Mouse (Mus musculus) ES-E14 (cell line): ENCODE measurements around the gene Add2.

Source experiments
- CHD2 ChIP-seq: IDR thresholded peaks from 2 replicates; pipeline ENCODE4 v1.6.1; 2014; ENCODE audit warnings: mild to moderate bottlenecking, low read depth, low read length, inconsistent platforms
- MAFK ChIP-seq: IDR thresholded peaks from 2 replicates; pipeline ENCODE4 v1.6.1; 2014; ENCODE audit warnings: mild to moderate bottlenecking, low read depth, low read length, inconsistent platforms; ENCODE audit not compliant: insufficient read depth
- ZC3H11A ChIP-seq: IDR thresholded peaks from 2 replicates; pipeline ENCODE4 v1.6.1; 2012; ENCODE audit warnings: low read depth, mild to moderate bottlenecking, inconsistent platforms, low read length, borderline replicate concordance
- ZNF384 ChIP-seq: IDR thresholded peaks from 2 replicates; pipeline ENCODE4 v1.6.1; 2012; ENCODE audit warnings: low read depth, low read length, inconsistent platforms

GRCm38 (mm10) chr6:86141284-86141683, 112.8 kb downstream of the Add2 start:
- TF ChIP-seq MAFK = no peak
- no peak for TF ChIP-seq ZC3H11A
- TF ChIP-seq ZNF384 = no peak
- no peak for TF ChIP-seq CHD2
